Mouse (Mus musculus): ENCODE measurements around the gene Col15a1.
A peak's percentile ranks its signal among the peaks of the same experiment; 100 is the strongest.

The Col15a1 gene

GRCm38 (mm10) chr4:47310812-47311211 lies 102.9 kb downstream of the Col15a1 start:
- no peak for DNase-seq

- DNase-seq: no peak
These were observed 103.5 kb downstream of the Col15a1 start for GRCm38 (mm10) chr4:47311467-47311866.

- no peak for DNase-seq
These were observed 104.0 kb downstream of the Col15a1 start for GRCm38 (mm10) chr4:47311929-47312328.

- no peak for DNase-seq
These were observed 104.7 kb downstream of the Col15a1 start for GRCm38 (mm10) chr4:47312676-47313075.

- DNase-seq: no peak
These were observed 105.9 kb downstream of the Col15a1 start for GRCm38 (mm10) chr4:47313710-47314410.

- no peak for DNase-seq
These were observed 107.5 kb downstream of the Col15a1 start for GRCm38 (mm10) chr4:47315458-47315857.

GRCm38 (mm10) chr4:47316432-47316831 lies 108.5 kb downstream of the Col15a1 start:
- DNase-seq: no peak

GRCm38 (mm10) chr4:47319561-47320321 lies 111.8 kb downstream of the Col15a1 start:
- no peak for DNase-seq

- no peak for DNase-seq
These were observed 114.4 kb downstream of the Col15a1 start for GRCm38 (mm10) chr4:47322315-47322714.

- DNase-seq: no peak
These were observed 116.2 kb downstream of the Col15a1 start for GRCm38 (mm10) chr4:47324206-47324605.

GRCm38 (mm10) chr4:47327782-47328181 lies 119.8 kb downstream of the Col15a1 start:
- DNase-seq: no peak

- DNase-seq: no peak
These were observed 121.3 kb downstream of the Col15a1 start for GRCm38 (mm10) chr4:47329285-47329684.

GRCm38 (mm10) chr4:47330378-47331052 lies 122.6 kb downstream of the Col15a1 start:
- no peak for DNase-seq

GRCm38 (mm10) chr4:47332812-47333343 lies 124.9 kb downstream of the Col15a1 start:
- no peak for DNase-seq

- no peak for DNase-seq
These were observed 125.6 kb downstream of the Col15a1 start for GRCm38 (mm10) chr4:47333541-47333940.

GRCm38 (mm10) chr4:47336941-47337600 lies 129.1 kb downstream of the Col15a1 start:
- no peak for DNase-seq

GRCm38 (mm10) chr4:47342632-47343031 lies 134.7 kb downstream of the Col15a1 start:
- DNase-seq: no peak

GRCm38 (mm10) chr4:47347022-47347421 lies 139.1 kb downstream of the Col15a1 start:
- no peak for DNase-seq

- DNase-seq: no peak
These were observed 141.8 kb downstream of the Col15a1 start for GRCm38 (mm10) chr4:47349759-47350158.

- DNase-seq: peak; percentile 29
These were observed 143.6 kb downstream of the Col15a1 start for GRCm38 (mm10) chr4:47351386-47352049.

GRCm38 (mm10) chr4:47352061-47352661 lies 144.2 kb downstream of the Col15a1 start:
- DNase-seq: peak; percentile 17

All from cerebellum, adult 9-10 months (tissue).